Mouse (Mus musculus): ENCODE data around the gene Shq1. TPM values are rescaled to one million over a fixed set of nuclear protein-coding genes. Genes with fewer than 3 reads are reported as not detected.

The Shq1 gene
- polyA plus RNA-seq, 1 experiment from 2014 or later, result 16.6 TPM

DNA sequence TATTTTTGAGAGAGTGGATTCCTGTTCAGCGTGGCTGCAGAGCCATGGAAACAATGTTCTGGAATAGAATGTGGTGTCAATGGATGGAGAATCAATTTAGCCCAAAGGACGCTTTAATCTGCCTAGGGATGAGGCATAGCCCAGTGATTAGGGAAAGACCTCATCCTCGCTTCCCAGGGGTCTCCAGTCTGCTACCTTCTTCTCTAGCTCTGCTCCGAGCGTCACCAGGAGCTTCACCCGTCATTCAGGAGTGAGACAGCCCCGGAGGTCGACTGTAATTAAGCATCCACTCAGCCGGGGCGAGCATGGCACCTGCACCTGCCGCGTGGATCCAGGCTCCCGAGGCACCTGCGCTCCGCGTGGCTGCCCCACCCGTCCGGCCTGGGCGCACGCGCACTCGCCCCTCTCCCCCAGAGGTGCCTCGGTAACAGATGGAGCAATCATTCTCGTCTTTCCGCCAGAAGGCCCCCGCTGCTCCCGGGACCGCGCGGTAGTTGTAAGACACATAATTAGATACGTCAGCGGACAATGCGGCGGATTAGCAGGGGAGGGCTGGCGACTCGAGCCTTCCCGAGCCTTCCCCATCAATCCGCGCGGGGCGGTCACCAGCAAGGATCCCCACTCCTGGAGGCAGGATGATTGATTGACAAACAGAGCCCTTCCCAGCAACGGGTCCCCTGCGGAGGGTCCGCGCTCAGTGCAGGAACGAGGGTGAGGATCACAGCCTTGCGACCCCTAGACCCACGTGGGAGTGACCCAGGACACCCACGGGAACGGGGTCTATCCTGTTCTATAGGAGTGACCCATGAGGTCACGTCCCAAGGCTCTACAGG is 108.0 kb downstream of the Shq1 start:
- 1% methylated on average over 51 of the region's 51 CpGs for WGBS
- peak overlapping the region; percentile 100 for H3K4me2 ChIP-seq (ENCODE audit: low read length)
- H3K36me3 ChIP-seq (ENCODE audit: control insufficient read depth, insufficient read depth, low read length), result no peaks in the 10 kb centered on the region
- H3K27ac ChIP-seq (ENCODE audit: low read depth), result no peak overlapping the region
- H3K4me1 ChIP-seq (replicated peaks; ENCODE audit: control insufficient read depth, insufficient read depth, low read length), result peaks cover 6% of the 10 kb centered on the region; the same call in 1 of the 2 replicates
- ATAC-seq (replicated peaks; ENCODE audit: low FRiP score, low TSS enrichment, low read depth) (peak; percentile 72), DNase-seq (ENCODE audit: low spot score) (no peak)
- peaks cover 25% of the 10 kb centered on the region for H3K27me3 ChIP-seq (replicated peaks; ENCODE audit: control insufficient read depth, insufficient read depth, low read length)
- peak overlapping the region; percentile 48 for H3K9ac ChIP-seq (ENCODE audit: low read length)
- H3K9me3 ChIP-seq (ENCODE audit: control insufficient read depth, low read length), result no peaks in the 10 kb centered on the region
- H3K4me3 ChIP-seq (ENCODE audit: low read depth, low read length), result peak overlapping the region; percentile 43

GRCm38 (mm10) chr6:100558057-100558456 is 112.9 kb downstream of the Shq1 start:
- Histone ChIP-seq H3K36me3 (ENCODE audit: control insufficient read depth, insufficient read depth, low read length) (no peaks in the 10 kb centered on the region), H3K27ac (ENCODE audit: low read depth) (no peak overlapping the region), H3K4me3 (ENCODE audit: low read depth, low read length) (no peak overlapping the region), H3K9me3 (ENCODE audit: control insufficient read depth, low read length) (no peaks in the 10 kb centered on the region), H3K9ac (ENCODE audit: low read length) (no peak overlapping the region), H3K4me1 (replicated peaks; ENCODE audit: control insufficient read depth, insufficient read depth, low read length) (peaks cover 3% of the 10 kb centered on the region; the same call in 1 of the 2 replicates), H3K27me3 (replicated peaks; ENCODE audit: control insufficient read depth, insufficient read depth, low read length) (peaks cover 16% of the 10 kb centered on the region), H3K4me2 (ENCODE audit: low read length) (no peak overlapping the region)
- DNase-seq (ENCODE audit: low spot score), result no peak
- WGBS, result 58% methylated on average over 8 of the region's 8 CpGs
- ATAC-seq (replicated peaks; ENCODE audit: low FRiP score, low TSS enrichment, low read depth), result no peak

- Histone ChIP-seq H3K36me3 (ENCODE audit: control insufficient read depth, insufficient read depth, low read length) (no peaks in the 10 kb centered on the region), H3K4me1 (replicated peaks; ENCODE audit: control insufficient read depth, insufficient read depth, low read length) (no peaks in the 10 kb centered on the region; the same call in 1 of the 2 replicates), H3K4me2 (ENCODE audit: low read length) (no peak overlapping the region), H3K27me3 (replicated peaks; ENCODE audit: control insufficient read depth, insufficient read depth, low read length) (no peaks in the 10 kb centered on the region), H3K4me3 (ENCODE audit: low read depth, low read length) (no peak overlapping the region), H3K9ac (ENCODE audit: low read length) (no peak overlapping the region), H3K9me3 (ENCODE audit: control insufficient read depth, low read length) (no peaks in the 10 kb centered on the region), H3K27ac (ENCODE audit: low read depth) (no peak overlapping the region)
- ATAC-seq (replicated peaks; ENCODE audit: low FRiP score, low TSS enrichment, low read depth), result no peak
- no peak for DNase-seq (ENCODE audit: low spot score)
- WGBS, result 70% methylated on average over 15 of the region's 15 CpGs
These were observed 128.6 kb downstream of the Shq1 start for GRCm38 (mm10) chr6:100542154-100542997.

DNA sequence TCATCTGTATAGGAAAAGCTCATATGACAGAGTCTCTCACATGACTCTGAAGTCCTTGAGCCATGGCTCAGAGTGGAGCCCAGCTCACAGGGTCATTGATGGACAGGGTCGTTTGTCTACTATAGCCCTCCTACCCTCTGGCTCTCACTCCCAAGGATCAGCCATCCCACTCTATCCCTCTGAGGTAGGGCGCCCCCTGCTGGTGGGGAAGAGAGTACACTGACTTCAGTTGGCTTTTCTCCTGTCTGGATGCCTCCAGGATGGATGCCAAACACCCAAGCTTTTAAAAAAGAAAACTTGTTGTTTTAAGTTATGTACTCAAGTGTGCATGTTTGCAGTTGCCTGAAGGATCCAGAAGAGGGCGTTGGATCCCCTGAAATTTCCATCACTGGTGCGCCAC is 131.3 kb downstream of the Shq1 start:
- DNase-seq (ENCODE audit: low spot score), result no peak
- 43% methylated on average over 4 of the region's 4 CpGs for WGBS
- no peak overlapping the region for H3K9ac ChIP-seq (ENCODE audit: low read length)
- H3K9me3 ChIP-seq (ENCODE audit: control insufficient read depth, low read length), result no peaks in the 10 kb centered on the region
- H3K27me3 ChIP-seq (replicated peaks; ENCODE audit: control insufficient read depth, insufficient read depth, low read length), result no peaks in the 10 kb centered on the region
- no peak for ATAC-seq (replicated peaks; ENCODE audit: low FRiP score, low TSS enrichment, low read depth)
- no peak overlapping the region for H3K4me3 ChIP-seq (ENCODE audit: low read depth, low read length)
- H3K36me3 ChIP-seq (ENCODE audit: control insufficient read depth, insufficient read depth, low read length), result no peaks in the 10 kb centered on the region
- H3K4me1 ChIP-seq (replicated peaks; ENCODE audit: control insufficient read depth, insufficient read depth, low read length), result no peaks in the 10 kb centered on the region; the same call in 1 of the 2 replicates
- H3K4me2 ChIP-seq (ENCODE audit: low read length), result no peak overlapping the region
- H3K27ac ChIP-seq (ENCODE audit: low read depth), result no peak overlapping the region

DNA sequence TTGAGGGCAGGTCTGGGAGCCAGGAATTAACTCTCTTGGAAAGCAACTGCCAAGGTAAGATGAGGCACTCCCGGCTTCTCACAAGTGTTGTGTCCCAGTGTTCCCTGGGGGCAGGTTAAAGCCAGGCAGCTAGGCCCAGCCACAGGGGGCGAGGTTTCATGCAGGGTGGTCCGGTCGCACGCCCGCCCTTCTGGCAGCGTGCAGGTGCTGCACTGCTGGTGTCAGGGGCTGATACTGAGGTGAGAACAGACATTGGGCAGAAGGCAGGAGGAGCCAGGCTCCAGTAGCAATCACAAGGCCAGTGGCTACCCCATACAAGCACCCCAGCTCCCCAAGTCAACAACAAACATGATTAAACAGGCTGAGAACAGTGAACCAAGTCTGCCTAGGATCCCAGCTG is 132.4 kb downstream of the Shq1 start:
- Histone ChIP-seq H3K9ac (ENCODE audit: low read length) (no peak overlapping the region), H3K9me3 (ENCODE audit: control insufficient read depth, low read length) (no peaks in the 10 kb centered on the region), H3K4me2 (ENCODE audit: low read length) (no peak overlapping the region), H3K36me3 (ENCODE audit: control insufficient read depth, insufficient read depth, low read length) (no peaks in the 10 kb centered on the region), H3K4me3 (ENCODE audit: low read depth, low read length) (no peak overlapping the region), H3K27ac (ENCODE audit: low read depth) (no peak overlapping the region), H3K4me1 (replicated peaks; ENCODE audit: control insufficient read depth, insufficient read depth, low read length) (no peaks in the 10 kb centered on the region; the same call in 1 of the 2 replicates), H3K27me3 (replicated peaks; ENCODE audit: control insufficient read depth, insufficient read depth, low read length) (no peaks in the 10 kb centered on the region)
- no peak for ATAC-seq (replicated peaks; ENCODE audit: low FRiP score, low TSS enrichment, low read depth)
- DNase-seq (ENCODE audit: low spot score), result no peak
- 58% methylated on average over 7 of the region's 7 CpGs for WGBS

GRCm38 (mm10) chr6:100537987-100538386 is 133.0 kb downstream of the Shq1 start:
- DNase-seq (ENCODE audit: low spot score), result no peak
- no peak overlapping the region for H3K27ac ChIP-seq (ENCODE audit: low read depth)

DNA sequence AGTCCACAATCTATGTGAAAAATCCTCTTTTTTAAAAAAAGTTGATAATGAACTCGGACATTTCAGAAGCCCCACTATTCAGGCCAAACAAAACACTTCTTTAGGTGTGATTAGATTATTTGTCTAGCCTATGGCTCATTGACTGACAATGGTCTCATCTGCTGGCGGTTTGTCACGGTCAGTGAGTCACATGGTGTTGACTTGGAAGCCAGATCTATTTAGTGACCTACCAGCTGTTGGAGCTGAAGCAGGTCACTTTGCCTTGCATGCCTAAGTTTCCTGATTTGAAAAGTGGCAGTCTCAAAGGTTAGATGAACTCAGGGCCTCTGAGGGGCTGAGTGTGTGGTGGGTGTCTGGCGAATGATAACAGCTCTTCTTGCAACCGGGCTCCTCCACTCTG is 133.9 kb downstream of the Shq1 start:
- H3K27ac ChIP-seq (ENCODE audit: low read depth), result no peak overlapping the region
- no peaks in the 10 kb centered on the region for H3K9me3 ChIP-seq (ENCODE audit: control insufficient read depth, low read length)
- no peak overlapping the region for H3K4me2 ChIP-seq (ENCODE audit: low read length)
- H3K36me3 ChIP-seq (ENCODE audit: control insufficient read depth, insufficient read depth, low read length), result no peaks in the 10 kb centered on the region
- no peaks in the 10 kb centered on the region for H3K27me3 ChIP-seq (replicated peaks; ENCODE audit: control insufficient read depth, insufficient read depth, low read length)
- ATAC-seq (replicated peaks; ENCODE audit: low FRiP score, low TSS enrichment, low read depth), result no peak
- DNase-seq (ENCODE audit: low spot score), result no peak
- 83% methylated on average over 5 of the region's 5 CpGs for WGBS
- H3K9ac ChIP-seq (ENCODE audit: low read length), result no peak overlapping the region
- H3K4me3 ChIP-seq (ENCODE audit: low read depth, low read length), result no peak overlapping the region
- no peaks in the 10 kb centered on the region; the same call in 1 of the 2 replicates for H3K4me1 ChIP-seq (replicated peaks; ENCODE audit: control insufficient read depth, insufficient read depth, low read length)

More at GRCm38 (mm10) chr6:100537987-100538386, 133.0 kb downstream of the Shq1 start:
- Histone ChIP-seq H3K36me3 (ENCODE audit: control insufficient read depth, insufficient read depth, low read length) (no peaks in the 10 kb centered on the region), H3K9ac (ENCODE audit: low read length) (no peak overlapping the region), H3K4me1 (replicated peaks; ENCODE audit: control insufficient read depth, insufficient read depth, low read length) (no peaks in the 10 kb centered on the region; the same call in 1 of the 2 replicates), H3K9me3 (ENCODE audit: control insufficient read depth, low read length) (no peaks in the 10 kb centered on the region), H3K4me3 (ENCODE audit: low read depth, low read length) (no peak overlapping the region), H3K27me3 (replicated peaks; ENCODE audit: control insufficient read depth, insufficient read depth, low read length) (no peaks in the 10 kb centered on the region), H3K4me2 (ENCODE audit: low read length) (no peak overlapping the region)
- 66% methylated on average over 6 of the region's 6 CpGs for WGBS
- ATAC-seq (replicated peaks; ENCODE audit: low FRiP score, low TSS enrichment, low read depth), result peak; percentile 73

DNA sequence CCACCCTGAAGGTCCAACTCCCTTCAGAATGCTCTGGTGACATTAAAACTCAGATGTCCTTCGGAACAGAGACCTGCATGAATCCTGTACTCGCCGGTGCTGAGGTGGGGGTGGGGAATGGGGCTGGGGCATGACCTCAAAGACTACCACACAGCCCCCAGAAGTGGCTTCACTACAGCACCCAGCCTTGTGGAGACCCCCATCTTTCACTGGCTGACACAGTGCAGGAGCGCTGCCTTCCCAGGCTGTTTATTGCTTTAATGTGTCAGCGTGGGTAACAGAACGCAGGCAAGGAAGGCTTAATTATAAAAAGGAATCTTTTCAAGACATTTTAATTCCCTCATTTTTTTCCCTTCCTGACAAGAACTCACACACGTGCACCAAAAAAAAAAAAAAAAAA is 137.6 kb downstream of the Shq1 start:
- WGBS, result 31% methylated on average over 6 of the region's 7 CpGs
- H3K27me3 ChIP-seq (replicated peaks; ENCODE audit: control insufficient read depth, insufficient read depth, low read length), result no peaks in the 10 kb centered on the region
- ATAC-seq (replicated peaks; ENCODE audit: low FRiP score, low TSS enrichment, low read depth) (0 out of 2 replicates have a peak, but pooled peaks have one; percentile 56), DNase-seq (ENCODE audit: low spot score) (no peak)
- no peak overlapping the region for H3K4me2 ChIP-seq (ENCODE audit: low read length)
- H3K9me3 ChIP-seq (ENCODE audit: control insufficient read depth, low read length), result no peaks in the 10 kb centered on the region
- no peak overlapping the region for H3K9ac ChIP-seq (ENCODE audit: low read length)
- no peaks in the 10 kb centered on the region for H3K4me1 ChIP-seq (replicated peaks; ENCODE audit: control insufficient read depth, insufficient read depth, low read length)
- no peak overlapping the region for H3K4me3 ChIP-seq (ENCODE audit: low read depth, low read length)
- no peaks in the 10 kb centered on the region for H3K36me3 ChIP-seq (ENCODE audit: control insufficient read depth, insufficient read depth, low read length)
- H3K27ac ChIP-seq (ENCODE audit: low read depth), result no peak overlapping the region
